Mouse (Mus musculus) left cerebral cortex, postnatal 25 days (tissue): Measurements from ENCODE around the gene C8b. TPM values are rescaled to one million over a fixed set of nuclear protein-coding genes. Genes with fewer than 3 reads are reported as not detected.

Source experiments
- DNase-seq, 2 experiments: peaks; one replicate each; pipeline ENCODE4 v3.0.0; 2022; ENCODE audit warnings: low spot score in 2 of 2, mixed read lengths in 1 of 2
- intact Hi-C: fragments of 180-260 bp; cut with DNase I; formaldehyde crosslinking; loops from one replicate; pipeline ENCODE4 v1.15.1; 2025
- total RNA-seq, 2 experiments: library from RNA; stranded (reverse); gene quantifications; 2 replicates each; pipeline ENCODE4 v1.2.3; 2021

C8b gene
- total RNA-seq, 2 experiments from 2014 or later = 0.25 TPM; not detected in 1

GRCm38 (mm10) chr4:104805414-104806257, 39.5 kb downstream of the C8b start:
- DNase-seq = no peak
- intact Hi-C loops = no loop called here

- intact Hi-C loops = no loop called here
- DNase-seq = no peak
Observed at GRCm38 (mm10) chr4:104810710-104811286, 44.7 kb downstream of the C8b start.

- intact Hi-C loops = no loop called here
- DNase-seq = no peak
Observed at GRCm38 (mm10) chr4:104813617-104814016, 47.5 kb downstream of the C8b start.

DNA sequence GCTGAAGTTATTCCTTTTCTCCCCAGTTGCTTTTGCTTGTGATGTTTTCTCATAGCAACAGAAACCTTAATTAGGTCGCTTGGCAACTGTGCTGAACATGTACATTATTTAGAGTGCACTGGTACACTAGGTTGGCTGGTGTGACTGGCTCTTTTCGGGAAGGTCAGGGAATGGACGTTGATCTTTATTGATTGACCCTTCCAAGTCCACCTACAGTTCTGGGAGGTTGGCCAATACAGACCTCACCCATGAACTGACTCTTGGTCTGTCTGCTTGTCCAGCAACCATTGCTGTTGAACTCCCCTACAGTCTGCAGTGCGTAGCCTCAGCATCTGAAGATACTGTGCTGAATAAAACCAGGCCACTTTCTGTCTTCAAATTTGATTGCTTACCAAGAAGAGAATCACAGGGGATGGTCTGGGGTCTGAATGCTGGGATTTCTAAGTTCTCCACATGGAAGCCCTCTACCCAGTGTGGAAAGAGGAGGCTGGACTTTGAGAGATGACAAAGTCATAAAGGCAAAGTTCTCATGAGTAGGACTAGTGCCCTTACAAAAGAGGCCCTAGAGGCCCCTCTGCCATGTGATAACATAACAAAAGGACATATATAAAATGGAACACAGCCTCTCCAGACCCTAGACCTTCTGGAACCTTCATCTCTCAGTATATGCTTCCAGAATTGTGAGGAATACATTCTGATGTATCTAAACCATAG, 50.6 kb downstream of the C8b start:
- intact Hi-C loops = no loop called here
- DNase-seq = no peak

DNA sequence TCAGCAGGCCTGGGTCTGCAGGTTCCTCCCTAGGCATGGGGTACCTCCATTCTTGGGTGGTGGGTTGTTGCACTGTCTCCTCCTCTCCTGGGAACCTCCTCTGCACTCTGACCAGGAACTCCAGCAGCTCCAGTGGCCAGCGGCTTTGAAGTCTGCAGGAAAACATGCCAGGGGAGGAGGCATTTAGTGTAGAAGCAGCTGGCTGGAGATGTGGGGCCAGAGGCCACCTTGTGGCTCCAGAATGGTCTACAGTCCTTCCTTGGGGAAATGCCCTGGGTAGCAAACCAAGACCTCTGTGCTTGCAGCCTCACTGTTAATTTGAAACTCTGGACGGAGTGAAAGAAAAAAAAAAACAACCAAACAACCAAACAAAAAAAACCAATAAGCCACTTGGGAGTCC, 51.4 kb downstream of the C8b start:
- DNase-seq = no peak

GRCm38 (mm10) chr4:104818986-104819385, 52.9 kb downstream of the C8b start:
- intact Hi-C loops = no loop called here
- DNase-seq = no peak

More for the DNA sequence above, 51.4 kb downstream of the C8b start:
- intact Hi-C loops = no loop called here

DNA sequence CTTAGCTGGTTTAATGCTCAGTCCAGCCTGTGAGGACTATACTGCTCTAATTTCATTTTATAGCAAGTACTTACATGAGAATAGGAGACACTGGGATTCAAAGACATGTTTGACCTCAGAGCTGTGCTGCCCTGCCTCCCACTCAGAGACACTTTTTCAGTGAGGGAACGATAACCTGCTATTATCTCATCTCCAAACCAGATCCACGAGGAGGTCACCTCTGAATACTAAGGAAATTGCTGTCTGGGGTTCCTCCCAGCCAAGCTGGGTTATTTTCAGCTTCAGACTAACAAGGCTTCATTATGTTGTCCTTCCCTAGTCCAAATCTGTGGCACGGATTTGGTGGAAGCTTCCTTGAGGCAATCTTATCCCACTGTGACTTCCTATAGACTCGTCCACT, 53.8 kb downstream of the C8b start:
- intact Hi-C loops = no loop called here
- no peak for DNase-seq

GRCm38 (mm10) chr4:104823597-104824101, 57.5 kb downstream of the C8b start:
- intact Hi-C loops = no loop called here
- no peak for DNase-seq

DNA sequence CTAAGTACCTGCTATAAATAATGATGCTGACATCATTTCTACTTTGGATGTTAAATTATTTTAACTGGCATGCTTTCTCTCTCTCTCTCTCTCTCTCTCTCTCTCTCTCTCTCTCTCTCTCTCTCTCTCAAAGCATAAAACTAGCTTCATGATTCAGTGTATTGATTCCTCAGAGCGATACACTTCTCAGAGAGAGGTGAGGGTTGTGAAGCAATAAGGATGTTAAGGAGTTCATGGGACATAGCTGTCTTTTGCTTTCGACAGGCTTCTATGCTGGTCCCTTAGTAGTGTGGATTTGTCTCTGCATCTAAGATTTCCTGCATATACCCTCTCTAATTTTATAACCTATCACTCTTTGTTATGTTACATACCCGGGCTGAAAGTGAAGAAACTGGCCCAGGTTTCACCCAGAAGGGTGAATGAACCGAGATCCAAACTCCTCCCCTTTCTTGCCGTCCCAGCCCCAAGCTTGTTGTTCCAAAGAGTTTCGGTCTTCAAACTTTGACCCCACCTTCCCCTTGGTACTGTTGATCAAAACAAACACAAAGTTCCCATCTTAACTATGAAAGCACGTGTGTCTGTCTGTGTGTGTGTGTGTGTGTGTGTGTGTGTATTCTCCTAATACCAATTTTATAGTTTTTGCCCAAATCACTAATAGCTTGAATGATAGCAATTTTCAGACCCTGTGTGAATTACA, 58.4 kb downstream of the C8b start:
- intact Hi-C loops = no loop called here
- no peak for DNase-seq

DNA sequence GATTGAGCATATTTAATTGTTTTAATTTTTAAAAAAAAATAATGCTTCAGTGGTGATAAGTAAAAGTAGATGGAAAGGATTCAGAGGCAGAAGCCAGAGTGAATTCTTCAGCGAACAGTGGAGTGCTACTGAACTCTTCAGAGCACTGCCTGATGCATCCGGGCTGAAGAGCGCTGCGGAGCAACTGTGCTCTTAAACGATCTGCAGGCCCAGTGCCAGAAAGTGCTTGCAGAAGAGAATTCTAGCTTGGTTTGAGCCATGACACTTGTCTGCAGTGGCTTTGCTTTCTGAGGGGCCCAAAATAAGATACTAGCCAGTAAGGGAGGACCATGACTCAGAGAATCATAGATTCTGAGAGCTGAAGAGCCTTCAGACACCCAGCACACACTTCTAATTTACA, 62.8 kb downstream of the C8b start:
- DNase-seq = peak; percentile 25 to 45
- intact Hi-C loops = no loop called here

DNA sequence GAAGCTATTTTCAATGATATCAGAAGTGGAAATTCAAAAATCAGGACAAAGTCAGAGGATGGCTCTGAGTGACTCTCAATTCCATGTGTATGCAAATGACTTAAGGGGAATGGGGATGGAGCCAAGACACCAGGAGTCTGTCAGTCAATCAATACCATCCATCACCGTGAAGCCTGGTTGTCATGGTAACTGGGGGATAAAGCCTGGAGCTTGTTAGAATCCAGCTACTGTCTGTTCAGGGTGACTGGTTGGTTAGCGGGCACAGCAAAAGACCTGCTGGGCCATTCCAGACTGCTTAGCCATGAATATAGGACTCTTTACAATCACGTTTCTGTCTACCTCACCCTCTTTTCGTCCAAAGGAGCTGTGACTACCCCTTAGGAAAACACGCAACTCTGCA, 69.0 kb downstream of the C8b start:
- no peak for DNase-seq
- intact Hi-C loops = no loop called here

- no peak for DNase-seq
- intact Hi-C loops = no loop called here
Observed at GRCm38 (mm10) chr4:104838342-104838741, 72.2 kb downstream of the C8b start.

DNA sequence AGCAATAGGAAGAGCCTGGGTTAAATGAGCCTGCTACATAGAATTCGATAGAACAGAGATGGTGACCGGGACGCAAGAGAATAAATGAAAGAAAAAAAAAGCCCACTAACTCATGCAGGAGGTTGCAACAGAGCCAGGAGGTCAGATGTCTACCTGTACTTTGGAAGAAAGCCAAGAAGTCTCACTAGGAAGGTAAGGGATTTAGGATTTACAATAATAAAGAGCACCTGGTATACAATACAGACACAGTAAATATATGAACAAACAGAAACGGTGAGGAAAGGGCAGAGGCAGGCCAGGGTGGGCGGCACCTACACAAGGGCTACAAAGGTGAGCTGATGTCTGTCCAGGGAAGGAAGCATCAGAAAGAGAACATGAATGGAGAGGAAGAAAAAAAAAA, 76.1 kb downstream of the C8b start:
- intact Hi-C loops = no loop called here
- DNase-seq = no peak

DNA sequence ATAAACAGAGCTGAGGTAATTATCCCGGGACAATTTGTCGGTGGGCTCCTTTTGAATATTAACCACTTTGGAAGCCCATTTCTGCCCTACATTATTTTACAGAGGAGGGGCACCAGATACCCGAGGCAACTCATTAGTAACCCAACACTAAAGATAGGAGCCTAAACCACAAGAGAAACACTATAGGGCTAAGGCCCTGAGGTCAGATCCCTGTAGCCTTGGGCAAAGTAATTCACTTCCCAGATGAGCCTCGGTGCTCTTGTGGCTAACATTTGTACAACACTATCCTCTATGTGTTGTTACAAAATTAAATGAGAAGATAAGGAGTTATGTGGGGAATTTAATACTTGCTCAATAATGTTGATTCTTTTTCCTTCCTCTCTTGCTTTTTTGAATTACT, 77.4 kb downstream of the C8b start:
- intact Hi-C loops = no loop called here

More for the DNA sequence above, 77.4 kb downstream of the C8b start:
- no peak for DNase-seq

Other genes with a start within 250 kb of the C8b start
- gene Gm17662, start 91.0 kb downstream of the C8b start, total RNA-seq = not detected
- not detected for gene C8a, start 110.1 kb downstream of the C8b start, total RNA-seq
- 1 to 10 TPM; 1.5 to 1.6 TPM for gene Fyb2, start 147.1 kb downstream of the C8b start, total RNA-seq